Mouse (Mus musculus) layer of hippocampus, adult 9-11 months (tissue): ENCODE measurements around the gene Spsb4.
A peak's percentile ranks its signal among the peaks of the same experiment; 100 is the strongest.

Source experiments
- DNase-seq: peaks from one replicate; pipeline ENCODE4 v3.0.0; 2022

The Spsb4 gene

GRCm38 (mm10) chr9:97015751-97016150 lies 2.9 kb downstream of the Spsb4 start:
- peak; percentile 24 for DNase-seq

DNA sequence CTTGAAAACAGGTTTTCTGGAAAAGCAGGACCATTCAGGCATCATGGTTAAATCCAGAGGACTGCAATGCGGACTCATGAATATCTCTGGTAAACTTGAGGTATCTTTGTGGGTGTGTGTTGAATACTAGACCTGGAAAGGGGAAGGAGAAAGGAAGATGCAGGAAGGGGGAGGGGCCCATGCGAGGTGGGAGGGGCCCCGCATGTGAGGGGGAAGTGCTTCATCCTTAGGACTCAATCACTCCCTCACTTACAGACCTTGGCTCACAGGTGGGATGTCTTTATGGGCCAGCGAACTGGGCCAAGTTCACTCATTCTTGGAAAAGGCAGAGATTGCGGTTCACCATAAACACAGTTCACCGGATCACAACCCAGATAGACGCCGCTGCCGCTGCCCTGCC lies 4.9 kb downstream of the Spsb4 start:
- no peak for DNase-seq

GRCm38 (mm10) chr9:97013153-97013552 lies 5.5 kb downstream of the Spsb4 start:
- DNase-seq, result peak; percentile 61

GRCm38 (mm10) chr9:97011454-97012195 lies 7.0 kb downstream of the Spsb4 start:
- DNase-seq, result peak; percentile 38

DNA sequence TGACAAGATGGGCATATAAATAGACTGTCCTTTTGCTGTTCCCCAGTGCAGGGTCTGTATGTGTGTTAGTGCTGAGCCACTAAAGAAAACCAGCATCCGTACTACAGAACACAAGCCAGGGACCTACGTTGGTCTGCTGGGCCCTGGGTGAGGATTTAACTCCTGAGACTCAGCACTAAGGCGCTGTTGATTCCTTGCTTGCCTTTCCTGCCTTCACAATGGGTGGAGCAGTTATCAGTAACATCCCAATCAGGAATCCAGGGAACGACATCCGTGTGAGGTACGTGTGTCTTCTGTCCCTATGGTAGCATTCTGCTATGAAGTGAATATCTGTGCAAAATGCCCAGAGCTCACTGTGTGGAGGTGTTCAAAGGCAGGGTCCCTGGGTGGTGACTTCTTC lies 8.2 kb downstream of the Spsb4 start:
- DNase-seq, result no peak

DNA sequence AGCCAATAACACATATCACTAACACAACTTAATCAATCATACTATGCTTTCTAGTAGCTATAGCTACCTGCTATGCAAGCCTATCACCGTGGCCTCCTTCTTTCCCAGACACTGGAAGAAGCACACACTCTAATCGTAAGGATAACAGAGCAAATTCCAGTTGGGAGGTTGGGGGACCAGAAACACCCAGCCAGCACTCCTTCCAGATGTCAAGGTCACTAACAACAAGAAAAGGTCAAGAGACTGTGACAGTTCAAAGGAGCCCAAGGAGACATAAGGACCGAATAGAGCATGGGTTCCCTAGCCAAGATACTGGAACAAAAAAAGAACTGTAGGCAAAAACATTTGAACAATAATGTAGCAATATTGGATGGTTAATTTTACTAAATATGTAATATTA lies 13.9 kb downstream of the Spsb4 start:
- DNase-seq, result no peak

DNA sequence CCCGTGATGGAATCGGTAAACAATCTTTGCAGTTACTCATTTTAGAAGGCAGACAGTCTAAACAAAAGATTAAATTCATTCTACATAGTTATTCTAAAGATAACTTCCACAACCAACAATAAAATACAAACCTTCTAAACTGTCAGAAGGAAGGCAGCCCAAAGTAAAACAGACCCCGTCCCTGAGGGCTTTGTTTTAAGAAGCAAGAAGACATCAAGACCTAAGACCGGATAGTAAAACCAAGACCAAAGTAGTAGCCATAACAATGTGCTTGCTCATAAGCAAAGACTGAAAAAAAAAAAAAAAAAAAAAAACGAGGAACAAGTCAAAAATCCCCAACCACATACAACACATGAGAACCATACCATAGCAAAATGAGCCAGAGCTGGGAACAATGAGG lies 15.5 kb downstream of the Spsb4 start:
- DNase-seq, result no peak

GRCm38 (mm10) chr9:97002654-97003053 lies 16.0 kb downstream of the Spsb4 start:
- DNase-seq, result no peak

GRCm38 (mm10) chr9:97002025-97002424 lies 16.6 kb downstream of the Spsb4 start:
- DNase-seq, result no peak

GRCm38 (mm10) chr9:97001458-97001857 lies 17.2 kb downstream of the Spsb4 start:
- DNase-seq, result no peak

DNA sequence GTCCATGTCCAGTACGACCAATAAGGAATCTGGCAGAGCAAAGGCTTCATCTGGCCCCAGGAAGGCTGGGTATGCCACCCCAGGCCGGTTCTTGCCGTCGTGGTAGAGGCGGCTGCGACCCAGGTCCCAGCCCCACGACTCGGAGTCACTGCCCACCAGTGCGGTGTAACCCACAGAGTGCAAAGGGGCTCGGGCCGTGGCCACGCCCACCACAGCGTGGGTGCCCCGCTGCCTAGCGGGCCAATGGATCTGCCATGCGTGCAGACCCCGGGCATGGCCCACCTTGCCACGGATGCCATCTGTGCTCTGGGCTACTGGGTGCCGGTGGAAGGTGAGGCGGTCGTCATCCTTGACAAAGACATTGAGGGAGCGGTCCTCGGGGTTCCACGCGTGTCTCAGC lies 22.9 kb downstream of the Spsb4 start:
- no peak for DNase-seq

GRCm38 (mm10) chr9:96994733-96995132 lies 23.9 kb downstream of the Spsb4 start:
- no peak for DNase-seq

DNA sequence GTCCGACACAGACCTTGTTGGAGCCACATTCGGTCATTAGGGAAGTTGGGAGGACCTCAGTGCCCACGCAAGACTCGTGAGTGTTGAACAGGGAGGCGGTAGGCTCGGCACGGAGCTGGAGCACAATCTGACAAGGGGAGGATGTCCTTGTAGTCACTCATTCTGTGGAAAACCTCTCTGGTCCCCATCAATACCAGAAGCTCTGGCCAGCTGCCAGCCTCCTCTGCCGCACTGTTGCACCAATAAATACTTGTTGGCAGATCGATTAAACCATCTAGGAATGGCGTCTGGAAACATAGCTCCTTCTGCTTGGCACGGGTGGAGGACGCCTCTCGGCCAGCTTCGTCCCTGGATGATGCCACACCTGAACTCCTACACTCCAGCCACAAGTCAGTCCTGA lies 27.5 kb downstream of the Spsb4 start:
- peak; percentile 38 for DNase-seq

DNA sequence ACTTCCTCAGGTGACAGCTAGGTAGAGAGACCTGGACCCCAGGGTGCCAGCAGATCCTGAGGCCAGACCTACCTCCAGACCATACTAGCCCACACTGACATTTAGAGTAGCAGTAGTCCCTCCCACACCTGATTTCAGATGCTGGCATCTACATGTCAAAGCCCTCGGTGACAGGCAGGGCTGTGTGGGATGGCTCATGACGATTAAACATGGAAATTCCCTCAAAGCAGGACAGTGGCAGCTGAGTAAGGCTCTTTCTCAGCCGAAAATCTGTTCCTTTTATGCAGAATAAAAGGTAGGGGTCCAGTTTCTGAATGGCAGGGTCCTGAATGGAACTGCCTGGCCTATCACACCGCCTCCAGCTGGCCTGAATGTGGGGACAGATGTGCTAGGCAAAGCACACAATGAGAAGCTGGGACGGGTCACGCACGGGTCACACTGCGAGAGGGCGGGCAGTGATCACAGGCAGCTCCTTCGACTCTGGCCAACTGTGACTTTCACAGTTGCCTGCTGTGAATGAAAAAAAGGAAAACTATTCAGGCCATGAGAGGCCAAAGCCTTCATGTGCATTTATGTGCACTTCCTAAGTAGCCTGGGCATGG lies 29.2 kb downstream of the Spsb4 start:
- DNase-seq, result no peak

DNA sequence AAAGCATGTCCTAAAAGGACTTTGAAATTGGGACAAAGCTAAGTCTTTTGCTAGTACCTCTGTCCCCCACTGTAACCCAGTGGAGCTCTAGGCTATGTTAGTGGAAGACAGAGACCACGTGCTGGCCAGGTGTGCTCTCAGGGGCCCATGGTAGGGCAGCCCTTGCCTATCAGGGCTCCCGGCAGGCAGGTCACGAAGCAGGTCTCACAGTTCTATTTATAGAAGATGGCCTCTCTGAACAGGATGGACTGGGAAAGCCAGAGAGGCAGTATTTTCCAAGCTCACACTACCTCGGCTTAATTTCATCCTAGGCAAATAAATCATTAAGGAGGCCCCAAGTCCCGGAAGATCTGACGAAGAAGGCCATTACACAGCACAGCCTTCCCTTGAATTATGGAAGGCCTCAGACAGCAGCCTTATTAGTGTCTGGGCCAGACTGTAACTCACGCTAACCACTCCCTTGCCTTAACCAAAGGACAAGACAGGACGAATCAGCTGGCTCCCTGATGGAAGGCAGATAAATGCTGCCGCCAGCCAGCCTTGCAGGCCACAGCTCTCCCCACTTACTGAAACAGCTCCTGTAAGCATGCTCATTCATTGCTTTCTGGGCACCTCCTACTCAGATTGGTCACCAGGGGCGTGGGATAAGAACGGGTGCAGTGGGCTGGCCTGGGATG lies 31.7 kb downstream of the Spsb4 start:
- no peak for DNase-seq

DNA sequence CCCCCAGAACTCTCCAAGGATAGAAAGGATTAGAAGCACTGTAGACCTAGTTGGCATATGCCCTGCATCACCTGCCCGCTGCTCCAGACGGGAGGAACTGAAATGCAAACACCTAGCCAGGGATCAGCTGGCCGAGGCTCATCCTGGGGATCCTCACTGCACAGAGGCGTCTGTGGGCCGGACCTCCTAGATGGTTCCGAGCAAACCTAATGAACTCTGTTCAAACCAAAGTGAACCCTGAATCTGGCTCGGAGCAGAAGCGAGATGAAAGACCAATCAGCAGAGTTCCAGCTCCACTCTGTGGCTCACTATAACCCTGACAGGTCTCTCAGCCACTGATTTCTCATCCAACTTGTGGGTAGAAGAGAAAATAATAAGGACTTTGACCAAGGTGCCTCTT lies 34.6 kb downstream of the Spsb4 start:
- no peak for DNase-seq

GRCm38 (mm10) chr9:96982940-96983339 lies 35.7 kb downstream of the Spsb4 start:
- no peak for DNase-seq

GRCm38 (mm10) chr9:96982351-96982750 lies 36.3 kb downstream of the Spsb4 start:
- DNase-seq, result no peak

GRCm38 (mm10) chr9:96981836-96982235 lies 36.8 kb downstream of the Spsb4 start:
- no peak for DNase-seq

DNA sequence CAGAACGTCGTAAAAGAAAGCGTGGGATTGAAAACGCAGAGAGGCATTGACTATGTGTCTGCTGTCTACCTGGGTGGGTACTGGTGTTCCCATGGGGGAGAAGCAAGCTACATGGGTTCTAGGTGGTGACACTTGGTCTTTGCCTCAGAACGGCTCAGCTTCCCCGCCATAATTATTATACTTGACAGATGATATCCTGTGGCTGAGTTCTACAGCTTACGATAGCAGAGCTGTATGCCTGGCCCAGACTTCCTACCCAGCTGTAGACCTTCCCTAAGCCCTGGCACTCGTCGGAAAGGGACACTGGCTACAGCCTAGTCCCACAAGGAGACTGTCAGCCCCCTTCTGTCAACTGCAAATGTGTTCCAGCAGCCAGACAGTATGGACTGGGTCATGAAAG lies 37.5 kb downstream of the Spsb4 start:
- DNase-seq, result no peak

- DNase-seq, result no peak
These were observed 38.3 kb downstream of the Spsb4 start for GRCm38 (mm10) chr9:96980037-96980997.

- DNase-seq, result no peak
These were observed 39.1 kb downstream of the Spsb4 start for GRCm38 (mm10) chr9:96979417-96980030.
